Mouse (Mus musculus) lung, adult 18-20 months (tissue): ENCODE measurements at regions not wholly inside any gene's neighbourhood (a gene's known extent, or its start where the extent isn't known, plus 50 kb on each side); places are given as distances from the start of the nearest gene placed in this dataset.

Experiments used
- DNase-seq, 2 experiments: peaks; one replicate each; pipeline ENCODE4 v3.0.0; 2022; ENCODE audit warnings: mixed read lengths in 2 of 2

GRCm38 (mm10) chr17:72993134-72993533 lies 75.0 kb downstream of the Lbh start:
- DNase-seq: no peak

- no peak for DNase-seq
These were observed 75.5 kb downstream of the Lbh start for GRCm38 (mm10) chr17:72993626-72994025.

- no peak for DNase-seq
These were observed 78.4 kb downstream of the Lbh start for GRCm38 (mm10) chr17:72996539-72996938.

- no peak for DNase-seq
These were observed 79.3 kb downstream of the Lbh start for GRCm38 (mm10) chr17:72997301-72997921.

GRCm38 (mm10) chr17:73005100-73005499 lies 87.0 kb downstream of the Lbh start:
- no peak for DNase-seq

GRCm38 (mm10) chr17:73008901-73009300 lies 90.8 kb downstream of the Lbh start:
- peak; percentile 56 to 67 for DNase-seq

- peak; percentile 67 to 70 for DNase-seq
These were observed 91.9 kb downstream of the Lbh start for GRCm38 (mm10) chr17:73009962-73010361.

- no peak for DNase-seq
These were observed 94.3 kb downstream of the Lbh start for GRCm38 (mm10) chr17:73012356-73012755.

- no peak for DNase-seq
These were observed 94.8 kb upstream of the Lclat1 start for GRCm38 (mm10) chr17:73012954-73013353.

GRCm38 (mm10) chr17:73014090-73014853 lies 93.5 kb upstream of the Lclat1 start:
- no peak for DNase-seq

- peak in 1 of 2 experiments; percentile 16 for DNase-seq
These were observed 90.6 kb upstream of the Lclat1 start for GRCm38 (mm10) chr17:73017173-73017572.

GRCm38 (mm10) chr17:73022630-73023051 lies 85.1 kb upstream of the Lclat1 start:
- DNase-seq: peak; percentile 66 to 72

GRCm38 (mm10) chr17:73023362-73024107 lies 84.2 kb upstream of the Lclat1 start:
- DNase-seq: peak in 1 of 2 experiments; percentile 24

- no peak for DNase-seq
These were observed 80.7 kb upstream of the Lclat1 start for GRCm38 (mm10) chr17:73027122-73027521.

GRCm38 (mm10) chr17:73031796-73032195 lies 76.0 kb upstream of the Lclat1 start:
- no peak for DNase-seq

- DNase-seq: peak in 1 of 2 experiments; percentile 27
These were observed 75.5 kb upstream of the Lclat1 start for GRCm38 (mm10) chr17:73032326-73032725.

- DNase-seq: peak; percentile 61 to 69
These were observed 73.4 kb upstream of the Lclat1 start for GRCm38 (mm10) chr17:73034420-73034819.

- DNase-seq: peak; percentile 20 to 39
These were observed 72.8 kb upstream of the Lclat1 start for GRCm38 (mm10) chr17:73034981-73035481.

- DNase-seq: no peak
These were observed 70.9 kb upstream of the Lclat1 start for GRCm38 (mm10) chr17:73036845-73037244.

- no peak for DNase-seq
These were observed 69.2 kb upstream of the Lclat1 start for GRCm38 (mm10) chr17:73038586-73038985.

- DNase-seq: no peak
These were observed 62.7 kb upstream of the Lclat1 start for GRCm38 (mm10) chr17:73044918-73045580.

- DNase-seq: no peak
These were observed 60.8 kb upstream of the Lclat1 start for GRCm38 (mm10) chr17:73046985-73047384.

- DNase-seq: no peak
These were observed 59.6 kb upstream of the Lclat1 start for GRCm38 (mm10) chr17:73048164-73048563.
